Mouse (Mus musculus) midbrain, embryonic 12.5 days (tissue): ENCODE measurements at regions not wholly inside any gene's neighbourhood (a gene's known extent, or its start where the extent isn't known, plus 50 kb on each side); places are given as distances from the start of the nearest gene placed in this dataset.

ENCODE experiments used
- ATAC-seq: fragments of 200-750 bp; cut with Nextera tagmentation; 2 replicates; pipeline ENCODE4 v1.8.0; 2017; ENCODE audit warnings: low read depth, moderate TSS enrichment, moderate library complexity; ENCODE audit not compliant: low FRiP score
- H3K27ac ChIP-seq: fragments of 300-500 bp; sonication (generic); replicated peaks from 2 replicates; pipeline ENCODE4 v1.5.1; 2016; ENCODE audit warnings: mild to moderate bottlenecking
- H3K27me3 ChIP-seq: fragments of 300-500 bp; sonication (generic); 2 replicates; pipeline ENCODE4 v1.6.1; 2016; ENCODE audit warnings: mild to moderate bottlenecking
- H3K36me3 ChIP-seq: fragments of 300-500 bp; sonication (generic); 2 replicates; pipeline ENCODE4 v1.6.1; 2016
- H3K4me1 ChIP-seq: fragments of 300-500 bp; sonication (generic); 2 replicates; pipeline ENCODE4 v1.6.1; 2016
- H3K4me2 ChIP-seq: fragments of 300-500 bp; sonication (generic); replicated peaks from 2 replicates; pipeline ENCODE4 v1.6.1; 2016; ENCODE audit warnings: mild to moderate bottlenecking, moderate library complexity
- H3K4me3 ChIP-seq: fragments of 300-500 bp; sonication (generic); 2 replicates; pipeline ENCODE4 v1.5.1; 2016; ENCODE audit warnings: mild to moderate bottlenecking
- H3K9ac ChIP-seq: fragments of 300-500 bp; sonication (generic); replicated peaks from 2 replicates; pipeline ENCODE4 v1.6.1; 2016; ENCODE audit warnings: mild to moderate bottlenecking, moderate library complexity
- H3K9me3 ChIP-seq: fragments of 300-500 bp; sonication (generic); 2 replicates; pipeline ENCODE4 v1.6.1; 2016; ENCODE audit warnings: mild to moderate bottlenecking
- WGBS: fragments of 180-500 bp; shearing (Covaris S2); methylation state at CpG from one replicate; pipeline ENCODE4 v1.1.7; 2016; 5-methylcytosine and 5-hydroxymethylcytosine counted together

GRCm38 (mm10) chr7:40717991-40718390 lies 180.1 kb upstream of the Vstm2b start:
- Histone ChIP-seq H3K4me3 (no peak overlapping the region), H3K36me3 (no peaks in the 10 kb centered on the region), H3K4me2 (no peak overlapping the region), H3K9me3 (no peaks in the 10 kb centered on the region), H3K9ac (no peak overlapping the region), H3K4me1 (no peaks in the 10 kb centered on the region), H3K27me3 (no peaks in the 10 kb centered on the region), H3K27ac (no peak overlapping the region)
- WGBS, result 85% methylated on average over 6 of the region's 6 CpGs
- ATAC-seq, result no peak

- H3K27ac ChIP-seq, result no peak overlapping the region
- no peak overlapping the region for H3K9ac ChIP-seq
- no peak for ATAC-seq
- H3K4me1 ChIP-seq, result no peaks in the 10 kb centered on the region
- H3K4me3 ChIP-seq, result no peak overlapping the region
- 64% methylated on average over 6 of the region's 6 CpGs for WGBS
- no peaks in the 10 kb centered on the region for H3K27me3 ChIP-seq
- no peaks in the 10 kb centered on the region for H3K36me3 ChIP-seq
- no peak overlapping the region for H3K4me2 ChIP-seq
- no peaks in the 10 kb centered on the region for H3K9me3 ChIP-seq
Observed at GRCm38 (mm10) chr7:40736971-40737468, 161.1 kb upstream of the Vstm2b start.

- 79% methylated on average over 7 of the region's 7 CpGs for WGBS
- no peak overlapping the region for H3K4me3 ChIP-seq
- H3K27ac ChIP-seq, result no peak overlapping the region
- H3K4me2 ChIP-seq, result no peak overlapping the region
- ATAC-seq, result no peak
- no peak overlapping the region for H3K9ac ChIP-seq
- no peaks in the 10 kb centered on the region for H3K36me3 ChIP-seq
- no peaks in the 10 kb centered on the region for H3K4me1 ChIP-seq
- no peaks in the 10 kb centered on the region for H3K9me3 ChIP-seq
- no peaks in the 10 kb centered on the region for H3K27me3 ChIP-seq
Observed at GRCm38 (mm10) chr7:40737496-40737895, 160.6 kb upstream of the Vstm2b start.

GRCm38 (mm10) chr7:40738174-40738573 lies 160.0 kb upstream of the Vstm2b start:
- no peak for ATAC-seq
- Histone ChIP-seq H3K4me3 (no peak overlapping the region), H3K4me2 (no peak overlapping the region), H3K27me3 (no peaks in the 10 kb centered on the region), H3K9ac (no peak overlapping the region), H3K4me1 (no peaks in the 10 kb centered on the region), H3K27ac (no peak overlapping the region), H3K36me3 (no peaks in the 10 kb centered on the region), H3K9me3 (no peaks in the 10 kb centered on the region)
- 97% methylated on average over 3 of the region's 3 CpGs for WGBS

GRCm38 (mm10) chr7:40742553-40743151 lies 155.5 kb upstream of the Vstm2b start:
- Histone ChIP-seq H3K27me3 (no peaks in the 10 kb centered on the region), H3K9ac (no peak overlapping the region), H3K36me3 (no peaks in the 10 kb centered on the region), H3K4me1 (no peaks in the 10 kb centered on the region), H3K27ac (no peak overlapping the region), H3K9me3 (no peaks in the 10 kb centered on the region), H3K4me2 (no peak overlapping the region), H3K4me3 (no peak overlapping the region)
- 67% methylated on average over 4 of the region's 4 CpGs for WGBS
- ATAC-seq, result no peak

- H3K36me3 ChIP-seq, result no peaks in the 10 kb centered on the region
- no peak overlapping the region for H3K27ac ChIP-seq
- WGBS, result 71% methylated on average over 2 of the region's 2 CpGs
- no peaks in the 10 kb centered on the region for H3K27me3 ChIP-seq
- no peak overlapping the region for H3K4me3 ChIP-seq
- ATAC-seq, result 0 out of 2 replicates have a peak, but pooled peaks have one; percentile 30
- no peak overlapping the region for H3K9ac ChIP-seq
- H3K9me3 ChIP-seq, result no peaks in the 10 kb centered on the region
- H3K4me2 ChIP-seq, result no peak overlapping the region
- H3K4me1 ChIP-seq, result no peaks in the 10 kb centered on the region; the same call in 1 of the 2 replicates
Observed at GRCm38 (mm10) chr7:40751779-40752178, 146.3 kb upstream of the Vstm2b start.

GRCm38 (mm10) chr7:40752195-40752594 lies 145.9 kb upstream of the Vstm2b start:
- 78% methylated on average over 3 of the region's 3 CpGs for WGBS
- Histone ChIP-seq H3K4me1 (no peaks in the 10 kb centered on the region; the same call in 1 of the 2 replicates), H3K4me3 (no peak overlapping the region), H3K27ac (no peak overlapping the region), H3K27me3 (no peaks in the 10 kb centered on the region), H3K9ac (no peak overlapping the region), H3K9me3 (no peaks in the 10 kb centered on the region), H3K36me3 (no peaks in the 10 kb centered on the region), H3K4me2 (no peak overlapping the region)
- ATAC-seq, result no peak

- no peak for ATAC-seq
- Histone ChIP-seq H3K27ac (no peak overlapping the region), H3K36me3 (no peaks in the 10 kb centered on the region), H3K4me2 (no peak overlapping the region), H3K9ac (no peak overlapping the region), H3K4me1 (no peaks in the 10 kb centered on the region; the same call in 1 of the 2 replicates), H3K9me3 (no peaks in the 10 kb centered on the region), H3K27me3 (no peaks in the 10 kb centered on the region), H3K4me3 (no peak overlapping the region)
- WGBS, result 66% methylated on average over 1 of the region's 1 CpGs
Observed at GRCm38 (mm10) chr7:40753490-40753889, 144.6 kb upstream of the Vstm2b start.

GRCm38 (mm10) chr7:40762520-40762919 lies 135.6 kb upstream of the Vstm2b start:
- Histone ChIP-seq H3K27me3 (no peaks in the 10 kb centered on the region), H3K4me1 (no peaks in the 10 kb centered on the region), H3K9me3 (no peaks in the 10 kb centered on the region), H3K4me2 (no peak overlapping the region), H3K9ac (no peak overlapping the region), H3K27ac (no peak overlapping the region), H3K36me3 (no peaks in the 10 kb centered on the region), H3K4me3 (no peak overlapping the region)
- WGBS, result 28% methylated on average over 5 of the region's 5 CpGs
- ATAC-seq, result no peak

GRCm38 (mm10) chr7:40766142-40766541 lies 132.0 kb upstream of the Vstm2b start:
- 50% methylated on average over 3 of the region's 3 CpGs for WGBS
- H3K36me3 ChIP-seq, result no peaks in the 10 kb centered on the region
- no peak for ATAC-seq
- no peaks in the 10 kb centered on the region for H3K27me3 ChIP-seq
- no peaks in the 10 kb centered on the region for H3K4me1 ChIP-seq
- H3K9me3 ChIP-seq, result no peaks in the 10 kb centered on the region
- H3K4me3 ChIP-seq, result no peak overlapping the region
- H3K27ac ChIP-seq, result no peak overlapping the region
- H3K9ac ChIP-seq, result no peak overlapping the region
- no peak overlapping the region for H3K4me2 ChIP-seq

GRCm38 (mm10) chr7:40776220-40776619 lies 121.9 kb upstream of the Vstm2b start:
- Histone ChIP-seq H3K36me3 (no peaks in the 10 kb centered on the region), H3K4me1 (0 out of 2 replicates have a peak, but pooled peaks cover 3% of the 10 kb centered on the region), H3K9me3 (no peaks in the 10 kb centered on the region), H3K9ac (no peak overlapping the region), H3K27me3 (no peaks in the 10 kb centered on the region), H3K4me2 (no peak overlapping the region), H3K27ac (no peak overlapping the region), H3K4me3 (no peak overlapping the region)
- WGBS, result 23% methylated on average over 4 of the region's 4 CpGs
- no peak for ATAC-seq

GRCm38 (mm10) chr7:40784906-40785305 lies 113.2 kb upstream of the Vstm2b start:
- Histone ChIP-seq H3K4me1 (no peaks in the 10 kb centered on the region), H3K9me3 (no peaks in the 10 kb centered on the region), H3K27ac (no peak overlapping the region), H3K9ac (no peak overlapping the region), H3K4me3 (no peak overlapping the region), H3K36me3 (no peaks in the 10 kb centered on the region), H3K4me2 (no peak overlapping the region), H3K27me3 (no peaks in the 10 kb centered on the region)
- WGBS, result 88% methylated on average over 1 of the region's 1 CpGs
- no peak for ATAC-seq

GRCm38 (mm10) chr7:40786758-40787157 lies 111.4 kb upstream of the Vstm2b start:
- Histone ChIP-seq H3K36me3 (no peaks in the 10 kb centered on the region), H3K27ac (no peak overlapping the region), H3K9ac (no peak overlapping the region), H3K4me1 (no peaks in the 10 kb centered on the region), H3K9me3 (no peaks in the 10 kb centered on the region), H3K4me3 (no peak overlapping the region), H3K27me3 (no peaks in the 10 kb centered on the region), H3K4me2 (no peak overlapping the region)
- 70% methylated on average over 2 of the region's 2 CpGs for WGBS
- no peak for ATAC-seq
